Comparison of ENCODE assay signal across 8 mouse cellular contexts in the genomic region with DNA sequence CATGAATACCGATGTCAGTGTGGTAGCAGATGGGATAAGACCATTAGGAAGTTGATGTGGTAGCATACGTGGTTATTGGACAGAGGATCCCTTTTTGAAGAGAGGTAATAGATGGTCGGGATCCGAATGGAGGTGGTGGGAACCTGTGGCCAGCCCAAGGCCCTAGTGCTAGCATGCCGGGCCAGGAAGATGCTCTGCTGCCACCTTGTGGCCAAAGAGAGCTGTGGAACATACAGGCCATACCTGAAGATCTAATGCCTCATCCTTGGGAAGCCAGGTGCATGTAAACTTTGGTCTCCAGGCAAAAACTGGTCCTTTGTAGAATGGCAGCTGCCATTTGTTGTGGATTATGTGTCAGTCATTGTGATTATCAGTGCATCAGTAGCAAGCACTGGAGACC. TPM values are rescaled to one million over a fixed set of nuclear protein-coding genes. Genes with fewer than 3 reads are reported as not detected.
DNase-seq lines count a peak whose midpoint lies in the region; ATAC-seq lines count a peak whose summit lies in the region.

No protein-coding gene starts in this region.

- DNase-seq in adipocyte (ENCODE audit: low spot score): peak; percentile 78
- DNase-seq in embryo, embryonic 10.5 days (ENCODE audit: low spot score): peak; percentile 90
- peak; percentile 70 for DNase-seq in heart, adult 8-10 months (ENCODE audit: low spot score)
- peak; percentile 87 for DNase-seq in kidney, postnatal 14 days
- DNase-seq in lung, postnatal 14 days: peak; percentile 89
- DNase-seq in retina, postnatal 7 days (ENCODE audit: low read depth, low spot score): peak; percentile 85
- DNase-seq in yolk sac, embryonic 10.5 days (ENCODE audit: low spot score): peak; percentile 64

- peak; percentile 81 for ATAC-seq in CD4-positive, CD25-positive, alpha-beta regulatory T cell, adult 4 months

RNA-seq across cellular contexts. Expression of gene Agap3, which starts 18.6 kb away (rescaled TPM):
- 1 to 10 TPM; 5.5 to 8.6 TPM for polyA plus RNA-seq in CD4-positive, CD25-positive, alpha-beta regulatory T cell, adult 4 months (2017; shearing (Covaris generic))
- 100 to 1,000 TPM in 1 of 4 experiments, 10 to 100 TPM in 3; 88.8 to 101 (median 95.0) TPM for total RNA-seq in heart, adult 8-10 months (2022)

RNA-seq across cellular contexts. Expression of gene Tmub1, which starts 22.9 kb away (rescaled TPM):
- polyA plus RNA-seq in CD4-positive, CD25-positive, alpha-beta regulatory T cell, adult 4 months (2017; shearing (Covaris generic)): 10 to 100 TPM; 72.9 to 95.2 TPM
- total RNA-seq in heart, adult 8-10 months (2022): 10 to 100 TPM in 3 of 4 experiments, 1 to 10 TPM in 1; 9.8 to 12.3 (median 11.8) TPM

RNA-seq across cellular contexts. Expression of gene Fastk, which starts 25.5 kb away (rescaled TPM):
- polyA plus RNA-seq in CD4-positive, CD25-positive, alpha-beta regulatory T cell, adult 4 months (2017; shearing (Covaris generic)): 10 to 100 TPM; 53.4 to 57.0 TPM
- total RNA-seq in heart, adult 8-10 months (2022): 100 to 1,000 TPM; 297 to 351 (median 327) TPM

RNA-seq across cellular contexts. Expression of gene Slc4a2, which starts 47.0 kb away (rescaled TPM):
- 10 to 100 TPM; 13.5 to 22.6 TPM for polyA plus RNA-seq in CD4-positive, CD25-positive, alpha-beta regulatory T cell, adult 4 months (2017; shearing (Covaris generic))
- total RNA-seq in heart, adult 8-10 months (2022): 10 to 100 TPM; 21.9 to 32.5 (median 24.7) TPM

RNA-seq across cellular contexts. Expression of gene Cdk5, which starts 47.3 kb away (rescaled TPM):
- 10 to 100 TPM; 53.8 to 61.7 TPM for polyA plus RNA-seq in CD4-positive, CD25-positive, alpha-beta regulatory T cell, adult 4 months (2017; shearing (Covaris generic))
- total RNA-seq in heart, adult 8-10 months (2022): 10 to 100 TPM; 17.3 to 23.7 (median 19.1) TPM

Comparison
In these comparisons a context has a peak if more than half of its experiments do, and no peak if none do; other contexts are left out.
1. Peak in every context shown above with its lines: DNase-seq and ATAC-seq.